Mouse (Mus musculus): ENCODE results near the gene Tmed1. TPM values are rescaled to one million over a fixed set of nuclear protein-coding genes. Genes with fewer than 3 reads are reported as not detected.
"Not testable (repeated sequence)": the region's sequence is repeated elsewhere in the genome, so short reads cannot be mapped to it uniquely, and the experiment has no call there.

Tmed1 gene
- 20.9 and 27.1 TPM in 2 replicates for polyA plus RNA-seq (2012; rRNA removed)

DNA sequence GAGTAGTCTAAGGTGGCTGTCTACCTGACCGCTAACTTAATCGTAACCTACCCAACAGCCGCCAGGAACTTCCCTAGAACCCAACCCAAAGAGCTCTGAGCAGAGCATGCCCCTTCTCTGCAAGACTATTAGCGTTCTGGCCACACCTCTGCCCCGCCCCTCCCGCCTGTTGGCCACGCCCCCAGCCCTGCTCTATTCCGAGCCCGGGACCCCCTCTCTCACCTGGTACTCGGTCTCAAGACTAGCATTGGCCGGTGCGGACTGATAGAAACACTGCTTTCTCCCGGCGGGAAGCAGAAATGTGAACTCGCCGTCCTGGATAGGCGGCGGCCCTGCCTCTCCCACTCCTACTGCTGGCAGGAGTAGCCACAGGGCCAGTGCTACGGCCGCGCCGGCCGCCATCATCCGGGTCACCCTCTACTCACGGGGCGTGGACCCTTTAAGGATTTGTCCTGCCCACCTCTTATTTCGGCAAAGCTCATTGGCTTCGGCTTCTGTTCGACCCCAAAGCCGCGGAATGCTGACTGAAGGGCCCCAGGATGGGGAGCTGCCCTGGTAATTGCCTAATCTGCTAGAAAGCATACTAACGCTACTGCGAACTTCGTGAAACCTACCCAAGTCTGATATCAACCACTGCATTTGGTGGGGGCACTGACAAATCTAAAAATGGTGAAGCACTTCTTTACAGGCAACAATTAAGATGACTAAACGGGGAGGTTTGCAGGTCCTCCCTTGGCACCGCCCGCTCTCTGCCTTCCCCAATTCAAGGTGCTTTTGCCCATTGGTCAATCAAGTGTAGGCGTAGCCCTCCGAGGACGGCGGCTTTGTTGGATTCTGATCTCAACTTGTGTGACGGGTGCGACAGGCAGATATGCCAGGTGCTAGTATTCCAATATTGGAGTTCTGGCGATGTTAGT, at the start of gene Tmed1:
Tmed1 (minus strand) TSS at position 481 of the 917 bp plus-strand sequence.
- peak; percentile 94 to 95 for DNase-seq (ENCODE audit: extremely low spot score in 1 of 2, low spot score in 1 of 2)

DNA sequence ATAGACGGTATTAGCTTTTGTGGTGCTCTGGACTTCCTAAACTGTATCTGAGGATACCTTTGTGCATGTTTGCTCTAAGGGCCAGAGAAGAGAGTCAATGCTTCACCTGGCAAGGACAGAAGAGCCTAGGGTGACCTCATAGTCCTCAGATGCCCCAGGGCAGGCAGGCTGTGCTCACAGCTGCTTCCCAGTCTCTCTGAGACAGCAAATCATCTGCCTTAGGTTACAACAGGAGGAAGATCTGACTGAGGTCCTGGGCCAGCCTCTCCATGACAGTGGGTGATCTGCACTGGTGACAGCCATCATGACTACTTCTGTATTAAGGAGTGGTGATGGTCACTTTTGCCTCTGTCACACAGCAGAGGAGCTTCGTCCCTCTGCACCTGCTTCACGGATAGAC, 49.1 kb upstream of the Tmed1 start:
- no peak for DNase-seq (ENCODE audit: extremely low spot score in 1 of 2, low spot score in 1 of 2)

DNA sequence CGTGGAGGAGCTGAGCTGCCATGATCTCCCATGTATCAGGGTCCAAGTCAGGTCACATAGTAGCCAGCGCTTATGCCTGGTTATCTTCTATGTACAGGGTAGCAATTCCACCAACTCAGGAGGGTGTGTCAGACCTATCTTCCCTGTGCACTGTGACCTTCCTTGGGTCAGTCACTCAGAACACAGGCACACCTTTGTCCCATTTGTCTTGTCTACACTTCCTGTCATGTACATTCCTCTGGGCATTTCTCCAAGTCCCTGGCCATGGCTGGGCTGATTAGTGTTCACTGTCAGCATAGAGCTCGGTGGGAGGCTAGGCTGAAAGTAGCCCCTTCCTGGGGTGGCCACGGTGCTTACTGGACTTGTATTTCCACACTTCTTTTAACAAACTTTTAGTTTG, 48.3 kb upstream of the Tmed1 start:
- no peak for DNase-seq (ENCODE audit: extremely low spot score in 1 of 2, low spot score in 1 of 2)

- no peak for DNase-seq (ENCODE audit: extremely low spot score in 1 of 2, low spot score in 1 of 2)
These were observed 47.5 kb upstream of the Tmed1 start for GRCm38 (mm10) chr9:21557556-21557955.

DNA sequence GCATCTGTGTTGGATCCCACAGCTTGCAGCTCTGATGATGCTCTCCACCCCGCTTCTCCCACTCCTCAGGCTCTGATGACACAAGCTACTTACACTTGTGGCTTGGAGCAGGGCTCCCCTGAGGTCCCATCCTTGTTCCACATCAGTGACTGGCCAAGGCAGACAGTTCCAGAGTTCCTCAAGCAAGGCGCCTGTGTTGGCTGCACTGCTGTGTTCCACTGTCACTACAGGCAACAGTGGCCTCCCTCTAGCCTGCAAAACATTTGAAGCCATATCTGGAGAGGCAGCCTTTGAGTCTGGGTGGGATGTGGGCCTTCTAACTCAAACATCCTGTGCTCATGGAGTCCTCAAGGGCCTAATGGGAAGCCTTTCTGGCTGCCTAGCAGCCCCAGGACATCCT, 46.9 kb upstream of the Tmed1 start:
- DNase-seq (ENCODE audit: extremely low spot score in 1 of 2, low spot score in 1 of 2): no peak

DNA sequence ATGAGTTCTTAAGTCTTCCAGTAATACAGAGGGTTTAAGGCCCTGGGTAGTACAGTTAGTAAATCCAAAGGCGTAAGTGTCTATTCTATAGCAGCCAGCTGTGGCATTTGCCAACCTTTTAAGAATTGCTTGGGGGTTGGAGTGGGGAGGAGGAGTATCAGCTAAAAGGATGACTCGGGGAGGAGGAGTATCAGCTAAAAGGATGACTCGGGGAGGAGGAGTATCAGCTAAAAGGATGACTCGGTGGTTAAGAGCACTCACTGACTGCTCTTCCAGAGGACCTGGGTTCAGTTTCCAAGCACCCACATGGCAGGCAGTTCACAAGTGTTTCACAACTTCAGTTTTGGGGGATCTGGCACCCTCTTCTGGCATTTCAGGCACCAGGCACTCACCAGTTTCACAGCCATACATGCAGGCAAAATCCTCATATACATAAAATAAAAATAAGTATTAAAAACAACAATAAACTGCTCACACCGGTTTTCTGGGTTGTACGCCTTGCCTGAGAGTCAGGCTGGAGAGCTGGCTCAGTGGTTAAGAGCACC, 45.2 kb upstream of the Tmed1 start:
- DNase-seq (ENCODE audit: extremely low spot score in 1 of 2, low spot score in 1 of 2): no peak

DNA sequence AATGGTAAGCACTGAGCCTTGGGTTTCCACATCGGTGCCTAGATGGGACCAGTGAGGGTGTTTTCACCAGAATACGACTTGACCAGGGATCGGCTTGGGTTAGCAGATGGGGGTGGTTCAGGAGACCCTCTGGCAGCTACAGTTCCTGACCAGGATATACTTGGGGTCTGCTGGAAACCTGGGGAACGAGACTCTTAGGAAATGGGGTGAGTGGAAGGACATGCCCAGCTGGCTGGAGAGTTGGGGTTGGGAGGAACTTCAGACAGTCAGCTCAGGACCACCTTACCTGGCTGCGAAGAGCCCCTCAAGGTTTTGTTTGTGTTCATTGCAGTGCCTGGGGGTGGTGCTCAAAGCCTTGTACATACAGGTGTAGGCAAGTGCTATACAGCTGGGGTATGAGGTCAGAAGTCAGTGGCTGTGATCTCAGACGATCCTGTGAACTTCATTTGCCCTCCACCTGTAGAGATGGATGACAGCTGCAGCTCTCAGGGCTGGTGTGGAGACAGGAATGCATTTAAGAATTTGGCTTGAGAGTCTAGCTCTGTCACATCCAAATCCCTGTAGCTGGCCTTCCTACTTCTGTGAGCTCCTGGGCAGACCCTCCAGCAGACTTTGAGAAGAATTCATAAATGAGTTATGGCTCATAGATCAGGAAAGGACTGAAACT, 43.7 kb upstream of the Tmed1 start:
- no peak for DNase-seq (ENCODE audit: extremely low spot score in 1 of 2, low spot score in 1 of 2)

DNA sequence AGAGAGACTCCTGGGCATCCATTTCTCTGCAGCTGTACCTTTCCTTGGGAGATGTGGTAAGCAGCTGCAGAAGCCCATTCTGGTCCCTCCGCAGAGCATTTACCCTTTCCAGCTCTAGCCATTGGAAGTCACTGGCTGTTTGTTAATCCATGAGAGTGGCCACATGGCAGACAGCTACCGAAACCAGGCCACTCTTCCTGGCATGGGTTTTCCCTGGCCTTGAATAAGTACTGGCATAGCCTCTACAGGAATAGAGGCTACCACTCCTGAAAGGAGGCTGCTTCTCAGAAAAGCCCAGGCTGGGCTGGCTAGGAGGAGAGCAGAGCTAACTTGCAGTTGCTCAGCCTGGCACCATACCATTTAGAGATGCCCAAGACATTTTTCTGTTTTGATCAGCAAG, 41.0 kb upstream of the Tmed1 start:
- DNase-seq (ENCODE audit: extremely low spot score in 1 of 2, low spot score in 1 of 2): no peak

GRCm38 (mm10) chr9:21547075-21547941, 37.3 kb upstream of the Tmed1 start:
- peak in 1 of 2 experiments; percentile 38 for DNase-seq (ENCODE audit: extremely low spot score in 1 of 2, low spot score in 1 of 2)

GRCm38 (mm10) chr9:21546789-21547074, 36.7 kb upstream of the Tmed1 start, which contains the start of gene Carm1:
Gene Carm1, plus strand, starts transcription at chr9:21546894.
- no peak for DNase-seq (ENCODE audit: extremely low spot score in 1 of 2, low spot score in 1 of 2)

GRCm38 (mm10) chr9:21545916-21546788, 36.1 kb upstream of the Tmed1 start:
- DNase-seq (ENCODE audit: extremely low spot score in 1 of 2, low spot score in 1 of 2): peak; percentile 99

DNA sequence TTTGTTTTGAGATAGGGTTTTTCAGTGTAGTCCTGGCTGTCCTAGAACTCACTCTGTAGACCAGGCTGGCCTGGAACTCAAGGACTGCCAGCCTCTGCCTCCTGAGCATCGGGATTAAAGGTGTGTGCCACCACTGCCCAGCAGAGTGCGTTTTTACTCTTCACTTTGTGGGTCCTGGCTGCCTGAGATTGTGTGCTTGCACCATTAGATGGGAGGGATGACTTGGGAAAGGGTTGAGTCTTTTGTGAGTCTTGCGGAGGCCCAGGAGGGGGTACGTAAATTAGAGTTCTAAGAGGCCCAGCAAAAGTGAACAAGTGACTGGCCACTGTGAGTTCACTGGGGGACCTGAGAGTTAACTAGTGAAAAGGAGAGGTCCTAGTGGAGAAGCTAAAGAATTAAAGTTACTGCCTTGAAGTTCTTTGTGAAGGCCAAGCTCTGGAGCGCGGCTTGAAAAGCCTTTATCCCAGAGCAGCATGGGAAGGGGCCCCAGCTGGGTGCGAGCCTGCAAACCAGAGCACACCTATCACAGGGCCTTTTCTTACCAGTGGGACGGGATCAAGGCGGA, 35.4 kb upstream of the Tmed1 start:
- DNase-seq (ENCODE audit: extremely low spot score in 1 of 2, low spot score in 1 of 2): no peak

DNA sequence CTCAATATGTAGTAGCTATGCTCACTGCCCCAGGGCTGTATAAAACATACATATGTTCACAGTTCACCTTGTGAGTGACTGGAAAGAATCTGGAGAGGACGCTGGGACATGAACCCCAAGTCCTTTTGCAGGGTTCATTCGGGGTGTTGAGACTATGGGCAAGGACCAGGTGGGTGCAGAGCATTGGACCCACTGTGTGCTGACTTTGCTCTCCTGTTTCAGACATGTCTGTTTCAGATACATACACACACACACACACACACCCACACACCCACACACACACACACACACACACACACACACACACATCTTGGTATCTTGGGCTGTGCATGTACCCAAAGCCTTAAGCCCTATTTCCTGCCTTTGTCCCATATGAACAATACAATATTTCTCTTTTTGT, 31.9 kb upstream of the Tmed1 start:
- not testable (repeated sequence) for DNase-seq (ENCODE audit: extremely low spot score in 1 of 2, low spot score in 1 of 2)

DNA sequence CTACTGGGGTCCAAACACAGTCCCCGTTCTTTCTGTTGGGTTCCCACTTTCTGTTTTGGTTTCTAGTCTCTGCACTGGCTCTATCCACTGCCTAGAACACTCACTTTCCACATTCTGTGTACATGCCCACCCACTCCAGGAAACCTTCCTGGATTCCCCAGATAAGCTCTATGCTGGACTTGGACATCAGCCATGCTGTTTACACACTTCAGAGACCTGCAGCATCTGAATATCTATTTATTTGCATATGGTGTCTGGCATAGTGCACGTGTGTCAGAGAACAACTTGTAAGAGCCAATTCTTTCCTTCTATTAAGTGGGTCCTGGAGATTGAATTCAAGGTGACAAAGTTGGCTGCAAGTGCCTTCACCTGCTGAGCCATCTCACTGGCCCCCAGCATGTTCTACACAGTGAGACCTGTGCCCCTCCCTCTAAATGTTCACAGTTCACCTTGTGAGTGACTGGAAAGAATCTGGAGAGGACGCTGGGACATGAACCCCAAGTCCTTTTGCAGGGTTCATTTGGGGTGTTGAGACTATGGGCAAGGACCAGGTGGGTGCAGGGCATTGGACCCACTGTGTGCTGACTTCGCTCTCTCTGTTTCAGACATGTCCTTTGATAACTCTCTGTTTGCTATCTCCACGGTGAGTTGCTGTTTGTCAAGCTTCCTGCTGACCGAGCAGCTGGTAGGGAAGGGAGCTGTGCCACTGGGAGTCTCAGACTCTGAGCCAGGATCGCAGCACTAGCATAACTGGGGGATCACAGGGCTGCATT, 30.1 kb upstream of the Tmed1 start:
- DNase-seq (ENCODE audit: extremely low spot score in 1 of 2, low spot score in 1 of 2): no peak

GRCm38 (mm10) chr9:21537009-21537408, 27.0 kb upstream of the Tmed1 start:
- no peak for DNase-seq (ENCODE audit: extremely low spot score in 1 of 2, low spot score in 1 of 2)

DNA sequence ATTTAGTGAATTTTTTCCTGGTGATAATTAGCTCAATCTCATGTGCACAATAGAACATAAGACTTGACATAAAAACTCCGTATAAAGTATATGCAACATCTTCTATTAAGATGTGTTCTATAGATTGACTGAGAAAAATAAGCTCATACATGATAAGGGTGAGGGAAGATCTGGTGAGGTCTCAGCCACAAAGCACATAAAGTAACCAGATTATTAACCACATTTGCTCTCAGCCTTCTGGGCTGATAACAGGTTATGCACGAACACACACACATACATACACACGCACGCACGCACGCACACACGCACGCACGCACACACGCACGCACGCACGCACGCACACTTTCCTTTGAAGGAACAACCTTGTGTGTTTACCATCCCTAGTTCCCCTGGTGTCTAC, 26.4 kb upstream of the Tmed1 start:
- DNase-seq (ENCODE audit: extremely low spot score in 1 of 2, low spot score in 1 of 2): no peak

DNA sequence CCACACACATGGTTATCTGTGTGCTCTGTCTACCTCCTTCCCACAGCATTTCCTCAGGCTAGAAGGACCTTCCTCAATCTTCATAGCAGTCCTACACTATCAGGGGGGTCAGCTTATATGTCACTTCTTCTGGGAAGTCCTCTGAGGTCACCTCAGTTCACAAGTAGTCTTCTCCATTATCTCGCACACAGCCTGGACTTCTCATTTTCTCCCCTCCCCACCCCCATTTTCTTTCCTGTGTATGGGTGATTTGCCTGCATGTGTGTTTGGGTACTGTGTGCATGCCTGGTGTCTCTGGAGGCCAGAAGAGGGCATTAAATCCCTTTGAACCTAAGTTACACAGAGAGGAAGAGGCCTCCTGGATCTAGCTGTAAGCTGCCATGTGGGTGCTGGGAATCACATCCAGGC, 17.9 kb upstream of the Tmed1 start:
- DNase-seq (ENCODE audit: extremely low spot score in 1 of 2, low spot score in 1 of 2): no peak

DNA sequence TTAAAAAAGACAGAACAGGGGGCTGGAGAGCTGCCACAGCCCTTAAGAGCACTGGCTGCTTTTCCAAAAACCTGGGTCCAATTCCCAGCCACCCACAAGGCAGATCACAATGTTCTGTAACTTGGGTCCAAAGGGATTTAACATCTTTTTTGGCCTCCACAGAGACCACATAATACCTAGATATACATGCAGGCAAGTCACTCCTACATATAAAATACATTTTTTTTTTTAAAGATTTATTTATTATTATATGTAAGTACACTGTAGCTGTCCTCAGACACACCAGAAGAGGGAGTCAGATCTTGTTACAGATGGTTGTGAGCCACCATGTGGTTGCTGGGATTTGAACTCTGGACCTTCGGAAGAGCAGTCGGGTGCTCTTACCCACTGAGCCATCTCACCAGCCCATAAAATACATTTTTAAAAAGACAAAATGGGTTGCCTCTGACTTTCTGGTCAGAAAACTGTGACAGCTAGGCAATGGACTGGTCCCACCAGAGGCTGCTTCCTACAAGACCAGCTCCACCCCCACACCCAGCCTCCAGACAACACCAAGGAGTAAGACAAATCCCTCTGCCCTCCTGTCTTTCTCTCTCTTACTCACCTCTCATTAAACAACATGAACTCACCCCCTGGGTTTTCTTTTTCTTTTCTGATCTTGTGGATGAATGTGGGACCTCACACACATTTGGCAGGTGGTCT, 17.2 kb upstream of the Tmed1 start:
- DNase-seq (ENCODE audit: extremely low spot score in 1 of 2, low spot score in 1 of 2): no peak
